Mouse (Mus musculus): ENCODE data around the gene Btg1.

Btg1 gene

DNA sequence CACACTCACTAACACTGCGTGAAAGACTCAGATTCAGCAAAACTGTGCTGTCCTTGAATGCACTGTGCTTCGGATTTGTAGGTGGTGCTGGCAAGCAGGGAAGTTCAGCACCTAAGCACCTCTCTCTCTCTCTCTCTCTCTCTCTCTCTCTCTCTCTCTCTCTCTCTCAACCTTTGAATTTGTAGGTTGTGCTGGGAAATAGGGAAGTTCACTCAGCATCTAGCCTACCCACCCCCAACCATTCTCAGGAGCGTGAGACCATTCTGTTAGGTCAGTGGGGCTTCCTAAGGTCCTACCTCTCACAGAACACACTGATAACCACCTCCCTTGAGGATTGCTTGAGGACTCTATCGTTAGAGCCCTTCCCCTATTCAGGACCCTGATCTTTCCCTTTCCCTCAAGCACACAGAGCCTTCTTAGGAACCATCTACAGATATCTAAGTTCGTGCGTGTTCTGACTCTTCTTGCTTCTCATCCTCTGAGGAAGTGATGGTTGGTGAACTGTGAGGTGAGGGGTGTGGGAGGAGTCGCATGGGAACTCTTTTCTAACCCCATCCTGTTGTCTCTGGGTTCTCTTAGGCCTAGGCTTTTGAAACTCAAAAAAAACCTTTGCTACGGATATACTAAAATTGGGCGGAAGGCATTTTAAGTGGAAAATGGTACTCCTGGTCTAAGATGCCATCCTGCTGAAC lies 47.1 kb downstream of the Btg1 start:
- DNase-seq (ENCODE audit: low spot score) = peak; percentile 15
